Mouse (Mus musculus): Measurements from ENCODE around the gene Gtf2b.

Gene Gtf2b

GRCm38 (mm10) chr3:142811582-142811981 is 46.7 kb downstream of the Gtf2b start:
- no peak for DNase-seq (ENCODE audit: low read depth, low spot score)

GRCm38 (mm10) chr3:142817506-142817905 is 52.7 kb downstream of the Gtf2b start:
- DNase-seq (ENCODE audit: low read depth, low spot score) = no peak

GRCm38 (mm10) chr3:142823606-142824005 is 58.8 kb downstream of the Gtf2b start:
- DNase-seq (ENCODE audit: low read depth, low spot score) = no peak

DNA sequence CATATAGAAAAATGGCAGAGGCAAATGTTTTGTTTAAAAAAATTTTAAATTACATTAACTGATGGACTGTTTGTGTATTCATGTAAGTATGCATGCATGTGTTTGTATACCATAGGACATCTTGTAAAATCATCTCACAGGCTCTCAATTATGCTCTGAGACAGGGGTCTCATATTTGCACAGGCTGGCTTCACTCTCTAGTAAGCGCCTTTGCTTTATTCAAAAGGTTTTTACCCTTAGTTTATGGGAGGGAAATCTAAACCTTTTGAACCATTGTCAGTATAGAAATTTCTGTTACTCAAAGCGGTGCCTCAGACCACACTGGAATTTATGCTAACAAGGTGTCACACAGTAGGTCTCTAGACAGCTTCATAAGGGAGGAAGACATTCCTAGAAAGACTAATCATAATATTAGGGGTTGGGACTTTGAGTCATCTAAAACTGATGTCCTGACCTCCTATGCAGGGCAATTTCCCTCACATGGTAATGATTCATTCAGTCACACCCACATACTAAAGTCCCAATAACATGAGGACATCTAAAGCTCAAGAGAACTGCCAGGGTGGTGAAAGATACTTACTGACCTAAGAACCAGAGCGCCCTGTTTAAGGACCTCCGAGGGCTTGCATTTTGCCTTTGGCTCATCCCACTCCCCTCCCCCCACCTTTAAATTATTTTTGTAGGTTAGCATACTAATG is 61.8 kb downstream of the Gtf2b start:
- no peak for DNase-seq (ENCODE audit: low read depth, low spot score)

DNA sequence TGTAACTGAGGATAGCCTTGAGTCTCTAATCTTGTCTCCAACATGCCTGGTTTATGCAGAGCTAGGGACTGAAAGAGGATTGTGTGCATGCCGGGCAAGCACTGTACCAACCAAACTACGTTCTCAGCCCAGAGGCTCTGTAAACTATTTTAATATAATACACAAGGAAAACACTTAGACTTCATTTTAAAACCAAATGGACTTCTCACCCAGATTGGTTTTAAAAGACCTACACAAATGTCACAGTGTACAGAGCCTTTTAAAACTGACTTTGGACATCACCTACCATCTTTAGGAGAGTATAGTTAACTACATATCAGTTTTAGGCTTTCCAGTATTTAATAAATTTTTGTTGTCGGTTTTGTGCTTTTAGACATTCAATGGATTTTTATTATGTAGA is 68.1 kb downstream of the Gtf2b start:
- no peak for DNase-seq (ENCODE audit: low read depth, low spot score)

Data from skeletal muscle tissue, adult 2 months (tissue).